Mouse (Mus musculus): ENCODE results near the gene Marf1. TPM values are rescaled to one million over a fixed set of nuclear protein-coding genes. Genes with fewer than 3 reads are reported as not detected.

Gene Marf1
- polyA plus RNA-seq, 1 experiment from 2014 or later, result 11.1 TPM

DNA sequence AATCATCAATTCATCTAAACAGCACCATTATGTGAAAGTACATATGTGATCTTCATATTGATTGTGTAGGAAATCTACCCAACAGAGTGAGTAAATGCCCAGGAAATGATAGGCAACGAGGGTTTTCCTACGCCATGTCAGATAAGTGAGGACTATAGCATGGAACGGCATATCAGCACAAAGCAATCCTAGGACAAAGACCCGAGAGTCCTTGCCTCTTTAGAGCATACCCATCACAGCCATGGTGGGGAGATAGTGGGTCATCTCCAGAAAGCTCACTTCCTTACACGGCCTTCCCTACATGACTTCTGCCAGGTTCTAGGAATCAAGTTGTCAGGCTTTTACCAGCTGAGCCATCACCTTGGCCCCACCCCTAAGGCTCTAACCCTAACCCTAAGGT lies 103.3 kb downstream of the Marf1 start:
- ATAC-seq, result peak; percentile 59
- H3K4me1 ChIP-seq (ENCODE audit: control insufficient read depth, insufficient read depth, low read length), result peaks cover 7% of the 10 kb centered on the region
- H3K9me3 ChIP-seq (ENCODE audit: control insufficient read depth, low read length), result no peaks in the 10 kb centered on the region
- WGBS, result 60% methylated on average over 5 of the region's 5 CpGs
- no peaks in the 10 kb centered on the region for H3K36me3 ChIP-seq (ENCODE audit: control insufficient read depth, insufficient read depth, low read length)
- H3K9ac ChIP-seq (ENCODE audit: low read depth, low read length), result no peak overlapping the region
- H3K27me3 ChIP-seq (replicated peaks; ENCODE audit: control insufficient read depth, insufficient read depth, low read length), result no peaks in the 10 kb centered on the region
- no peak overlapping the region for H3K4me3 ChIP-seq (ENCODE audit: low read length)
- peak overlapping the region; percentile 45; the same call in 1 of the 2 replicates for H3K27ac ChIP-seq (ENCODE audit: low read length)
- no peak overlapping the region for H3K4me2 ChIP-seq (ENCODE audit: low read depth, low read length)

MicroRNAs within 50 kb of the gene (microRNA counts, 519-probe panel; counts per million panel counts)
- 2,647 counts per million, percentile 65 among the panel's probes with 10 or more counts for microRNA mmu-miR-484

Small RNA genes lying within 50 kb of the gene (microRNA-seq; reads per million reads assigned to microRNA genes)
- gene Gm27671, result not detected
- 2,025 reads per million, percentile 79 among the genes with 10 or more reads in this experiment for gene Mir484

Other genes with a start within 250 kb of the Marf1 start
- gene 2900011O08Rik, start 176.7 kb downstream of the Marf1 start, polyA plus RNA-seq (2015; fragmentation: Nextera tagmentation; extraction: Ambion mirVana), result 1.5 and 2.1 TPM in 2 replicates
- not detected in 2 replicates for gene Ifitm7, start 176.5 kb downstream of the Marf1 start, polyA plus RNA-seq (2015; fragmentation: Nextera tagmentation; extraction: Ambion mirVana)
- gene Nde1, start 76 bp downstream of the Marf1 start, polyA plus RNA-seq (2015; fragmentation: Nextera tagmentation; extraction: Ambion mirVana), result 59.2 and 65.8 TPM in 2 replicates
- 140 and 148 TPM in 2 replicates for gene Myh11, start 128.0 kb upstream of the Marf1 start, polyA plus RNA-seq (2015; fragmentation: Nextera tagmentation; extraction: Ambion mirVana)
- gene Fopnl, start 154.1 kb upstream of the Marf1 start, polyA plus RNA-seq (2015; fragmentation: Nextera tagmentation; extraction: Ambion mirVana), result 106 and 115 TPM in 2 replicates
- gene Abcc1, start 198.2 kb upstream of the Marf1 start, polyA plus RNA-seq (2015; fragmentation: Nextera tagmentation; extraction: Ambion mirVana), result 5.6 and 7.1 TPM in 2 replicates

All from intestine, embryonic 16.5 days (tissue).